Mouse (Mus musculus): ENCODE measurements around the gene Gm45837. TPM values are rescaled to one million over a fixed set of nuclear protein-coding genes. Genes with fewer than 3 reads are reported as not detected.

The Gm45837 gene
- total and polyA plus RNA-seq, 3 experiments, result 1.2 TPM; not detected in 2

- Histone ChIP-seq H3K4me3 (ENCODE audit: control insufficient read depth in 1 of 2, insufficient read depth in 1 of 2, low read depth in 2 of 2, low read length in 2 of 2) (no peak overlapping the region), H3K9me3 (replicated peaks; ENCODE audit: insufficient read depth, low read length) (no peaks in the 10 kb centered on the region), H3K4me1 (ENCODE audit: control insufficient read depth in 1 of 2, insufficient read depth in 2 of 2, low read length in 2 of 2) (no peaks in the 10 kb centered on the region), H3K27me3 (ENCODE audit: control insufficient read depth in 1 of 2, insufficient read depth in 2 of 2, low read length in 2 of 2) (peaks cover 0 to 3% of the 10 kb centered on the region in 2 experiments; a peak in 2 of 4 replicates), H3K79me2 (ENCODE audit: control insufficient read depth, insufficient read depth, low read length, poor library complexity) (no peaks in the 10 kb centered on the region), H3K36me3 (ENCODE audit: control insufficient read depth in 1 of 2, insufficient read depth in 2 of 2, low read length in 2 of 2) (no peaks in the 10 kb centered on the region), H3K27ac (ENCODE audit: control insufficient read depth, low read depth, low read length) (no peak overlapping the region), H3K9ac (ENCODE audit: control insufficient read depth, low read depth, low read length, poor library complexity, severe bottlenecking) (no peak overlapping the region)
- no peak for DNase-seq (ENCODE audit: low read depth, low spot score)
- no peak for TF ChIP-seq JUND (IDR thresholded peaks at IDR 0.05; ENCODE audit: low read depth, low read length)
- TF ChIP-seq EP300 (IDR thresholded peaks at IDR 0.05; ENCODE audit: low read depth in 1 of 2, low read length in 2 of 2), result no peak
- TF ChIP-seq ELF1 (IDR thresholded peaks at IDR 0.05; ENCODE audit: low read depth, low read length), result no peak
Observed at GRCm38 (mm10) chr7:101464927-101465326, 54.2 kb downstream of the Gm45837 start.

DNA sequence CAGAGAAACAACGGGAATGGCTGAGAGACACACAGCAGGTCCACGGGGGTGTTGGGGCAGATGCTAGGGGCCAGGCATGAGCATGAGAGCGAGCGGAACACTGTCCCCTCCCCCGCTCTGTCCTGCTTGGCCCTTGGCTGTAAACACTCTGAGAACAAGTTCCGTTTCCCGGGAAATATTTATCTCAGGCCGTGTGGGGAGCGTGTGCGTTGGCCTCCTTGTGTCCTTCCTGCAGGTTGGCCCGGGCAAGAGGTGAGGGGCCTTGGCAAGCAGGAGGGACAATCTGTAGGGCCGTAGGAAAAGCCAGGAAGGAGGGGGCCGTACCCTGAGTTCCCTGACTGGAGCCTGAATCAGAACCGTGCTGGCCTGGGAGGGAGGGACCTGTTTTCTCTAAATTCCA is 54.7 kb downstream of the Gm45837 start:
- TF ChIP-seq POLR2AphosphoS5 (IDR thresholded peaks at IDR 0.05; ENCODE audit: borderline replicate concordance, low read depth, low read length), result no peak
- TF ChIP-seq POLR2A (IDR thresholded peaks at IDR 0.05; ENCODE audit: control insufficient read depth in 1 of 2, insufficient read depth in 1 of 2, low read depth in 1 of 2, low read length in 2 of 2, poor library complexity in 1 of 2), result no peak
- no peak for TF ChIP-seq KAT2A (conservative IDR thresholded peaks at IDR 0.05; ENCODE audit: low read depth, low read length)
- no peak for TF ChIP-seq ZNF384 (IDR thresholded peaks at IDR 0.05; ENCODE audit: low read depth, low read length)
- no peak for TF ChIP-seq CHD1 (IDR thresholded peaks at IDR 0.05; ENCODE audit: low read depth, low read length)
- no peak for TF ChIP-seq RAD21 (IDR thresholded peaks at IDR 0.05; ENCODE audit: low read depth, low read length)
- TF ChIP-seq ZMIZ1 (IDR thresholded peaks at IDR 0.05; ENCODE audit: low read depth, low read length), result no peak
- no peak for TF ChIP-seq MXI1 (IDR thresholded peaks at IDR 0.05; ENCODE audit: low read depth, low read length)
- TF ChIP-seq HCFC1 (IDR thresholded peaks at IDR 0.05; ENCODE audit: low read depth, low read length), result no peak
- TF ChIP-seq SIN3A (IDR thresholded peaks at IDR 0.05; ENCODE audit: low read length), result no peak
- no peak for TF ChIP-seq TBP (IDR thresholded peaks at IDR 0.05; ENCODE audit: low read depth, low read length)
- no peak for TF ChIP-seq RCOR1 (IDR thresholded peaks at IDR 0.05; ENCODE audit: low read depth, low read length)
- TF ChIP-seq BHLHE40 (IDR thresholded peaks at IDR 0.05; ENCODE audit: borderline replicate concordance, low read depth, low read length), result no peak
- TF ChIP-seq ETS1 (IDR thresholded peaks at IDR 0.05; ENCODE audit: low read depth, low read length), result no peak
- TF ChIP-seq SMC3 (IDR thresholded peaks at IDR 0.05; ENCODE audit: low read depth, low read length), result no peak
- no peak for TF ChIP-seq CHD2 (IDR thresholded peaks at IDR 0.05; ENCODE audit: low read length)
- no peak for TF ChIP-seq USF2 (IDR thresholded peaks at IDR 0.05; ENCODE audit: borderline replicate concordance in 1 of 2, insufficient read depth in 1 of 2, low read depth in 1 of 2, low read length in 2 of 2)
- Histone ChIP-seq H3K27me3 (ENCODE audit: control insufficient read depth in 1 of 2, insufficient read depth in 2 of 2, low read length in 2 of 2) (peaks cover 0 to 3% of the 10 kb centered on the region in 2 experiments; a peak in 2 of 4 replicates), H3K9ac (ENCODE audit: control insufficient read depth, low read depth, low read length, poor library complexity, severe bottlenecking) (no peak overlapping the region), H3K9me3 (replicated peaks; ENCODE audit: insufficient read depth, low read length) (no peaks in the 10 kb centered on the region), H3K27ac (ENCODE audit: control insufficient read depth, low read depth, low read length) (no peak overlapping the region), H3K4me1 (ENCODE audit: control insufficient read depth in 1 of 2, insufficient read depth in 2 of 2, low read length in 2 of 2) (no peaks in the 10 kb centered on the region), H3K36me3 (ENCODE audit: control insufficient read depth in 1 of 2, insufficient read depth in 2 of 2, low read length in 2 of 2) (no peaks in the 10 kb centered on the region), H3K79me2 (ENCODE audit: control insufficient read depth, insufficient read depth, low read length, poor library complexity) (no peaks in the 10 kb centered on the region), H3K4me3 (ENCODE audit: control insufficient read depth in 1 of 2, insufficient read depth in 1 of 2, low read depth in 2 of 2, low read length in 2 of 2) (no peak overlapping the region)
- no peak for DNase-seq (ENCODE audit: low read depth, low spot score)

Measured in MEL (cell line).